Mouse (Mus musculus) myocyte (in vitro differentiated cells): Measurements from ENCODE around the gene Gnptg. TPM values are rescaled to one million over a fixed set of nuclear protein-coding genes. Genes with fewer than 3 reads are reported as not detected.

ENCODE experiments used
- H3K27me3 ChIP-seq: one replicate; pipeline ENCODE4 v1.6.1; 2011; ENCODE audit not compliant: control insufficient read depth, insufficient read depth, insufficient read length
- H3K36me3 ChIP-seq: one replicate; pipeline ENCODE4 v1.6.1; 2011; ENCODE audit not compliant: control insufficient read depth, insufficient read depth
- H3K4me2 ChIP-seq: one replicate; pipeline ENCODE4 v1.6.1; 2011; ENCODE audit warnings: low read depth, control low read depth
- H3K4me3 ChIP-seq: one replicate; pipeline ENCODE4 v1.5.1; 2011; ENCODE audit warnings: mild to moderate bottlenecking, control low read depth, moderate library complexity
- H3K79me2 ChIP-seq: one replicate; pipeline ENCODE4 v1.6.1; 2011; ENCODE audit not compliant: control insufficient read depth, insufficient read depth
- H3ac ChIP-seq: one replicate; pipeline ENCODE4 v1.6.1; 2011; ENCODE audit not compliant: control insufficient read depth, insufficient read length
- CEBPB ChIP-seq: IDR thresholded peaks from 2 replicates; pipeline ENCODE4 v1.6.1; 2011; ENCODE audit warnings: mild to moderate bottlenecking, moderate library complexity; ENCODE audit not compliant: poor library complexity, insufficient read depth, severe bottlenecking
- E2F4 ChIP-seq: IDR thresholded peaks from one replicate; pipeline ENCODE4 v1.6.1; 2011; ENCODE audit warnings: mild to moderate bottlenecking, control low read depth, moderate library complexity; ENCODE audit not compliant: insufficient read depth
- MAX ChIP-seq: IDR thresholded peaks from one replicate; pipeline ENCODE4 v1.6.1; 2011; ENCODE audit warnings: low read depth, mild to moderate bottlenecking, control low read depth
- MYOD1 ChIP-seq, 3 experiments: IDR thresholded peaks; one replicate each; pipeline ENCODE4 v1.6.1; 2011; ENCODE audit warnings: control low read depth in 2 of 3, low read depth in 2 of 3, mild to moderate bottlenecking in 2 of 3, moderate library complexity in 1 of 3; ENCODE audit not compliant: insufficient read length in 2 of 3, control insufficient read depth in 1 of 3
- MYOG ChIP-seq, 3 experiments: IDR thresholded peaks; one replicate each; pipeline ENCODE4 v1.6.1; 2011; ENCODE audit warnings: control low read depth in 2 of 3, low read depth in 2 of 3, mild to moderate bottlenecking in 2 of 3; ENCODE audit not compliant: insufficient read length in 2 of 3, control insufficient read depth in 1 of 3, insufficient read depth in 1 of 3
- POLR2A ChIP-seq: IDR thresholded peaks from one replicate; pipeline ENCODE4 v1.6.1; 2011; ENCODE audit warnings: low read depth, mild to moderate bottlenecking, control low read depth, moderate library complexity; ENCODE audit not compliant: insufficient read length
- POLR2AphosphoS2 ChIP-seq: IDR thresholded peaks from one replicate; pipeline ENCODE4 v1.6.1; 2011; ENCODE audit warnings: low read depth, control low read depth; ENCODE audit not compliant: insufficient read length
- REST ChIP-seq: IDR thresholded peaks from one replicate; pipeline ENCODE4 v1.6.1; 2011; ENCODE audit warnings: mild to moderate bottlenecking, control low read depth, moderate library complexity; ENCODE audit not compliant: insufficient read depth, insufficient read length
- SRF ChIP-seq: IDR thresholded peaks from one replicate; pipeline ENCODE4 v1.6.1; 2011; ENCODE audit warnings: low read depth; ENCODE audit not compliant: control insufficient read depth, insufficient read length
- TCF12 ChIP-seq: IDR thresholded peaks from one replicate; pipeline ENCODE4 v1.6.1; 2011; ENCODE audit warnings: mild to moderate bottlenecking, control low read depth; ENCODE audit not compliant: poor library complexity, insufficient read depth, severe bottlenecking
- TCF3 ChIP-seq: IDR thresholded peaks from one replicate; pipeline ENCODE4 v1.6.1; 2011; ENCODE audit warnings: low read depth, control low read depth; ENCODE audit not compliant: insufficient read length
- USF1 ChIP-seq: IDR thresholded peaks from one replicate; pipeline ENCODE4 v1.6.1; 2011; ENCODE audit warnings: low read depth, mild to moderate bottlenecking, control low read depth, moderate library complexity
- polyA plus RNA-seq: library from polyadenylated mRNA; unstranded; fragments of >200 nt; fragmentation: generic; extraction: Trizol; gene quantifications from one replicate; pipeline ENCODE4 v1.2.1, GENCODE M21; 2012; ENCODE audit warnings: missing spikeins

Gene Gnptg
- polyA plus RNA-seq, 1 experiment = 26.5 TPM

DNA sequence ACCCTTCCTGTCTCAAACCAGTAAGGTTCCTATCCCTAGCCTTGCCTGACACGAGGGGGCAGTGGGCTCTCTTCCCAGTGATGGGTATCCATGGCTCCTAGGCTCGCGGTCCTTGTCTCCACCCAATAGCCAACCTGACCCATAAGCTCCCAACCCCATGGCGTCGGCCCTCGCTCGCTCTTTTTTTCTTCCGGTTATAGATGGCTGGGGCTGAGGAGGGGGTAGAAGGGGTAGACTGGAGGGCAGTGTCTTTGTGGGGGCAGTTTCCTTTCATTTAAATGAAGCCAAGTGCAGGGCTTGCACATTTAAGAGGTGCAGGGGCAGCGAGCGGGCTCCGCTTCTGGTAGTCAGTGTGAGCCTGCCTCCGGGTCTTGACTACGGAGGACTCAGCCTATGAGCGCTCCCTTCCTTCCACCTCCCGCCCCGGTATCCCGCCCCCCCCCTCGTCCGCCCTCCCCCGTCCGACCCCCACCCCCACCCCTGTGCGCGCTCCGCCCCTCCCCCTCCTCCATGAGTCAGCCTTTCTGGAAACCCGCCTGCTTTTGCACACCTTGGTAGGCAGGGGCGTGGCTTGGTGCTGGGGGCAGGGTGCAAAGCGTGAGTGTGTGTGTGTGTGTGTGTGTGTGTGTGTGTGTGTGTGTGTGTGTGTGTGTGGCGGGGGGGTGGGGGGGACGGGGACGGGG lies 18.0 kb downstream of the Gnptg start:
- Histone ChIP-seq H3K4me3 (no peak overlapping the region), H3K27me3 (no peaks in the 10 kb centered on the region), H3K36me3 (no peaks in the 10 kb centered on the region), H3K4me2 (no peak overlapping the region), H3ac (no peak overlapping the region), H3K79me2 (no peaks in the 10 kb centered on the region)
- TF ChIP-seq SRF = no peak
- no peak for TF ChIP-seq POLR2AphosphoS2
- TF ChIP-seq TCF3 = no peak
- no peak for TF ChIP-seq MYOG (IDR thresholded peaks at IDR 0.05; ENCODE audit: control insufficient read depth in 1 of 3, insufficient read depth in 1 of 3, insufficient read length in 2 of 3, low read depth in 2 of 3)
- no peak for TF ChIP-seq CEBPB
- no peak for TF ChIP-seq E2F4
- TF ChIP-seq USF1 = no peak
- no peak for TF ChIP-seq REST
- TF ChIP-seq POLR2A = no peak
- no peak for TF ChIP-seq TCF12
- TF ChIP-seq MAX = no peak
- TF ChIP-seq MYOD1 (IDR thresholded peaks at IDR 0.05; ENCODE audit: control insufficient read depth in 1 of 3, insufficient read length in 2 of 3, low read depth in 2 of 3) = no peak

DNA sequence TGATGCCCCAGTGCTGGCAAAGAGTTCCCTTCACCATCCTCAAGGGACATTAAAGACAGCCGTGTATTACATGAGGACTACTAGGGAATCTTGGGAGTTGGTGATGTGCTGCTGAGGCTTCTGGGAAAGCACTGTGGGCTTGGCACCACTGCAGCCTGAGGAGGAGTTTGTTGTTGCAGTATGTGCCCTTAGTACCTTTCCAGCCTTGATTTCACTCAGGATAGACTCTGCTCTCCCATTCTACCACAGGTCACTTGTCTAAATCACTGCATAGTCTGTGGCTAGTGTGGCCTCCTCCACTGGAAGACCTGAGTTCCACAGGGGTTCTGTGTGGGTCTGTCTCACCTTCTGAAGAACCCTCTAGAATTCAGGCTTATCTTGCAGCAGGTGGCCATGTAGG lies 19.2 kb downstream of the Gnptg start:
- no peak overlapping the region for H3K4me3 ChIP-seq
- no peaks in the 10 kb centered on the region for H3K79me2 ChIP-seq
- H3K27me3 ChIP-seq = no peaks in the 10 kb centered on the region
- no peak overlapping the region for H3K4me2 ChIP-seq
- H3ac ChIP-seq = no peak overlapping the region
- TF ChIP-seq REST (no peak), E2F4 (no peak), MYOD1 (IDR thresholded peaks at IDR 0.05; ENCODE audit: control insufficient read depth in 1 of 3, insufficient read length in 2 of 3, low read depth in 2 of 3) (no peak), CEBPB (no peak), POLR2AphosphoS2 (no peak), MYOG (IDR thresholded peaks at IDR 0.05; ENCODE audit: control insufficient read depth in 1 of 3, insufficient read depth in 1 of 3, insufficient read length in 2 of 3, low read depth in 2 of 3) (no peak), POLR2A (no peak), TCF12 (no peak), TCF3 (no peak), SRF (no peak), MAX (no peak), USF1 (no peak)
- H3K36me3 ChIP-seq = no peaks in the 10 kb centered on the region

DNA sequence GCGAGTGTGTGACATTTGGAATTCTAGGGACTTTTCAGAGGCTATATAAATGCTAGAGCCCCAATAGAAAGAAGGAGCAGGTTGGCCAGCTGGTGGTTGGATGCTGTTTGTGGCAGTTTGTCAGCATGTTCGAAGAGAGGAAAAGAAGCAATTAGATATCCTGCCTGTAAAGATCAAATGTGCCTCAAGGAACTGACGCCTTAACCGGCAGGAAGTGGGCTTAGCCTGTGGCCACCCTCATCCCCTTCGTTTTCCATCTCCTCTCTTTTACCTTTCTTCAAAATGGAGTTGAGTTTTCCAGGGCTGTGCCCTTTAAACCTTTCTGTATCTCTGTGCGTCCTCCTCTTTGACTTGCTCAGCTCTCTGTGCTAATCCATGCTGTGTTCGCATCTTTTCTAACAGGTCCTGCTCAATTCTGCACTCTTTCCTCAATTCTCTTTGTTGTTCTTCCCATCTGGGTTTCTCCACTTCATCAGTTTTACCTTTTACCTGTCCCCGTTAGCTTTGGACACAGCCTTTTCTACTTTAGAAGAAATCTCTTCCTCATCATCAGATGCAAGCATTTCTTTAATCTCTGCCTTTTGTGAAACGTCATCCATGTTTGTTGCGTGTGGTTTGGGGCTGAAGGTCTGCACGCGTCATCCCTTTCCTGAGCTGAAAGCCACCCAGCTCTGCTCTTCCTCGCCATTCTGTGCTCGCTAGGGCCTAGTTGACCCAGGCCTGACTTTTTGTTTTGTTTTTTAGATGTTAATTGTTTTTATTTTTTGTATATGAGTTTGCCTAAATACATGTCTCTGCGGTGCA lies 20.2 kb downstream of the Gnptg start:
- TF ChIP-seq POLR2AphosphoS2 = no peak

DNA sequence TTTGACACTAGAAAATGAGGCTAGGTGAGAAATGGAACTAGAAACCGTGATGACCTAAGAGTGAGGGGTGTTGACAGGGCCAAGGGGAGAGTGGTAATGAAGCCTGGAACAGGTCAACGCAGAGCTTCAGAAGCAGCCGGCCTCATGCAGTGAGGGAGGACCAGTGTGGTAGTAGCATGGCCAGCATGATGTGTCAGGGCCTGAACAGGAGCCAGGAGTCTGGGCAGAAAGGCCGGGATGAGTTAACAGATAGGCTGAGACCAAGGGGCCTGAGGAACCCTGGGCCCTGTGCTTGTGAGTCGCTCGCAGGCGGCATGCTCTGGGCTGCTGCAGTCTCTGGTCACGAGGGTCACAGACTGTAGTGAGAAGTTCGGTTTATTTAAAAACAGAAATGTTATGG lies 21.0 kb downstream of the Gnptg start:
- Histone ChIP-seq H3K27me3 (no peaks in the 10 kb centered on the region), H3K4me2 (no peak overlapping the region), H3K36me3 (no peaks in the 10 kb centered on the region), H3K79me2 (no peaks in the 10 kb centered on the region), H3K4me3 (no peak overlapping the region), H3ac (no peak overlapping the region)
- TF ChIP-seq CEBPB (no peak), TCF12 (no peak), MYOG (IDR thresholded peaks at IDR 0.05; ENCODE audit: control insufficient read depth in 1 of 3, insufficient read depth in 1 of 3, insufficient read length in 2 of 3, low read depth in 2 of 3) (no peak), MAX (no peak), POLR2AphosphoS2 (no peak), TCF3 (no peak), MYOD1 (IDR thresholded peaks at IDR 0.05; ENCODE audit: control insufficient read depth in 1 of 3, insufficient read length in 2 of 3, low read depth in 2 of 3) (no peak), POLR2A (no peak), REST (no peak), SRF (no peak)

More for the DNA sequence above, 20.2 kb downstream of the Gnptg start:
- Histone ChIP-seq H3K4me3 (no peak overlapping the region), H3K27me3 (no peaks in the 10 kb centered on the region), H3K4me2 (no peak overlapping the region), H3ac (no peak overlapping the region), H3K79me2 (no peaks in the 10 kb centered on the region), H3K36me3 (no peaks in the 10 kb centered on the region)

GRCm38 (mm10) chr17:25215431-25215830 lies 24.5 kb downstream of the Gnptg start:
- no peaks in the 10 kb centered on the region for H3K27me3 ChIP-seq
- peaks cover 4% of the 10 kb centered on the region for H3K36me3 ChIP-seq
- no peak overlapping the region for H3ac ChIP-seq
- no peaks in the 10 kb centered on the region for H3K79me2 ChIP-seq
- no peak overlapping the region for H3K4me2 ChIP-seq
- no peak overlapping the region for H3K4me3 ChIP-seq
- no peak for TF ChIP-seq E2F4
- no peak for TF ChIP-seq REST
- TF ChIP-seq USF1 = no peak
- no peak for TF ChIP-seq POLR2AphosphoS2
- TF ChIP-seq MAX = no peak
- no peak for TF ChIP-seq TCF3
- TF ChIP-seq SRF = no peak
- no peak for TF ChIP-seq CEBPB
